Mouse (Mus musculus) brain, embryonic 18.5 days (tissue): ENCODE measurements around the gene St3gal5.

ENCODE experiments used
- DNase-seq: peaks from one replicate; pipeline ENCODE4 v3.0.0-alpha.2; 2012; ENCODE audit warnings: low read depth, low spot score

St3gal5 gene

DNA sequence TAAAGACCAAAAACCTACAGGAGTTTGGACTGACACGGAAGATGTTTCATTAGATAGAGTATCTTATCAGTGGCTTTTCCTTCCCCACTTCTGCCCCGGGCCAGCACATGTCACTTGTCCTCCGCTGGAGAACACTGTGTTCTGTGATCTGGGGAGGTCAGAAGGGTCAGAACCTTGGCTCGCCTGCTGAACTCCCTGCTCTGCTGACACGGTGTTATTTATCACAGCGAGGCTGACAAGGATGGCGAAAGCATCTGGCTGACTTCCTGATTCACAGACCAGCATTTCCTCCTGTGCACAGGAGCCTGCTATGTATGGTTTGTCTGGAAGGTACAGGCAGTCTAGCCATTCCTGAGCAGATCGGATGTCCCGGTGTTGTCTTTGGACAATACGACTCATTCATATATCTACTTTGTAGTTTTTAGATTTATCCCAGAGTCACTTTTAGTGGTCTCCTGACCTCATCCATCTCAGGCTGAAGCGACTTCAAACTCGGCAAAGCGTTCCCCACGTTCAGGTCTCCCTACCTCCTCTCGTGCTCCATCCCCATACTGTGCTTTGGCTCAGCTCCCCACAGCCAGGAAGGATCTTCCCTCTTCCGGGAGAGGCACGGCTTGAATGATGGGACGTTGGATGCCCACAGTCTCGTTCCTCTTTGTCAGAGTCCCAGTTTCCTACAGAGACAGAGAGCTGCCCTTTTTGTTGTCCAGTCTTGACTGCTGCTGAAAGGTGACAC, 64.9 kb downstream of the St3gal5 start:
- DNase-seq = no peak

DNA sequence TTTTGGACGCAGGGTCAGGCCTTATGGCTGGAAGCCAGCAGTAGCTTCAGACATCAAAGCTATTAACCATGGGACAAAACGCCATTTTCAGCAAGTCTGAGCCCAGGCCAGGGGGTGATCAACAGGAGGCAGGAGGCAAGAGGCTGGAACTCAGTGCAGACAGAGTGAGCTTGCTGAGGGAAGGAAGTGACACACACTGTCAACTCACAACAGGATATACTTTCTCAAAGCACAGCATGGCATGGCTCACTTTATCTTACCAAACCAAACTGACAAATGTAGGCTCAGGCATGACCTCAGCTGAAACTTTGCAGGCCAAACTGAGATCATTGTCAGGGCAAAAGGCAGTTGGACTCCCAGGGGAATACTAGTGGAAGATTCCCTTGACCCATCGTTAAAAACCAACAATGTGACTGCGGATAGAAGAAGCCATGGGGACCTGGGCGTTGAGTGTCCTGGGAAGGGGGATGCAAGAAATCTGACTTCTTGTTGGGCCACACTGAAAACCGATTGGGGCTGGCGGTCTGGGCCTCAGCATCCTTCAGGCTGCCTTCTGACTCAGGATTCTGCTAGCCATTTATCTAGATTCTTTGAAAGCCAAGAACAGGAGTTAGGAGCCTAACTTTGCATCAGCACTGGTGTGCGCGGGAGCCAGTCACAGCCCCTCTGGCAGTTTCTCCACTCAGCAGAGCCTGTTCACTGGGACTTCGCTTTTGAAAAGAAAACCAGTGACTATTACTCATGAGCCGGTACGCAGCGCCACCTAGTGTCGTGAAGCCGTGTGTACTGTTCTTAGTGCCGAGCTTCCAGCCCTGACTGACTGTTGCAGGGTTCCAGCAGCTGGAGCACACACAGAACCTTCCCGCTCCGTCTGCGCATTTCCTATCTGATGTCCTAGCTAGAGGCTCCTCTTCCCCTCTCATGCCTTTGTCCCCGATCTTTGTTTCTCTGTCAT, 67.2 kb downstream of the St3gal5 start:
- peak; percentile 57 for DNase-seq

DNA sequence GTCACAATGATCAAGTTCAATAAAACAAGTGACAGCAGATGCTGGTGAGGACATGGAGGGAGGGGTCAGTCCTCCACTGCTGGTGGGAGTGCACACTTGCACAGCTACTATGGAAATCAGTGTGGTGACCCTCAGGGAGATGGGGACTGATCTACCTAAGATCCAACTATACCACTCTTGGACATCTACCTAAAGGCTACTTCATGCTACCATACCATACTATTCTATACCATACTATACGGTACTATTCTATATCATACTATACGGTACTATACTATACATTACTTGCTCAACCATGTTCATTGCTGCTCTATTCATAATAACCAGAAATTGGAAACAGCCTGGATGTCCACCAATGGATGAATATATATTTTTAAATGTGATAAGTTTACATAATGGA, 68.5 kb downstream of the St3gal5 start:
- DNase-seq = no peak

DNA sequence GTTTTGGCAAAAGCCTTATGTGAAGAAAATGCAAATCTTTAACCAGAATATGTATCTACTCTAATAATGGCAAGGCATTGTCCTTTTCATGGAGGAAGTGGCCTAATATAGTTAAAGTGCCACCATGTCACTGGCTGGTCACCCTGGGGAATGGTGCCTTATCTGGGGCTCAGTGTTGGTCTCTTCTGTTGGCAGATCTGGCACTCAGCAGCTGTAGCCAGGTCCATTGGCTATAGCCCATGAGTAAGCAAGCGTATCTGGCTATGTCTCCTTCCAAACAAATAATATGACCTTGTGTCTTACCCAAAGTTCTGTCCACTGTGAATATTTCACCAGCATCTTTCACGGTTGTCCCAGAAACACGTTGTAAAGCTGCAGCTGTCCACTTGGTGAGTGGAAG, 74.0 kb downstream of the St3gal5 start:
- DNase-seq = no peak

DNA sequence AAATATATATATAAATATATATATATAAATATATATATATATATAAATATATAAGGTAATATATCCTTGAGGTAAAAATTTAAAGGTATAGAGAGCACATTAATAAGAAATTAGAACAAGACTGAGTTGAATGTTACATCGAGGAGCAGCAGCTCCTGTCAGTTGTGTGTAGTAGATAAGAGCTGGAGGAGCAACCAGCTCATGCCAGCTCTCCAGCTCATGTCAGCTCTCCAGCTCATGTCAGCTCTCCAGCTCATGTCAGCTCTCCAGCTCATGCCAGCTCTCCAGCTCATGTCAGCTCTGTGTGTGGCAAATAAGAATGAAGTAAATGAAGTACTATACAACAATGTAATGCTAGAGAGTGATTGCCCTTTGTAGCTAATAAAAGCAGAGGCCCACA, 76.0 kb downstream of the St3gal5 start:
- DNase-seq = no peak

DNA sequence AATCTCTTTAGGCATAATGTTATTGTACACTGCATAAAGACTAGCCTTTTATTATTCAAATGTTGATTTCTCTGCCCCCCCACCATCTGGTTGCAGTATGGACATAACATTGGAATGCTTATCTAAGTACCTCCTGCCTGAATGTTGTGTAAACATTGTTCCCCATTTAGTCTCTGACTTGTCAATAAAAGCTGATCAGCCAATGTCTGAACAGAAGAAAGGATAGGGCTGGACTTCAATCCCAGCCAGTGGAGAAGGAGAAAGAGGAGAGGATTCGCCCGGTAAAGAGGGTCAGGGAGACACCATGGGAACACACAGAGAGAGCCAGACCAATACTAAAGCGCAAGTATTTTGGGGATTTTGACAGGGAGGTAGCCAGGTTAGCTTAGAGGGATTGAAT, 78.0 kb downstream of the St3gal5 start:
- no peak for DNase-seq

DNA sequence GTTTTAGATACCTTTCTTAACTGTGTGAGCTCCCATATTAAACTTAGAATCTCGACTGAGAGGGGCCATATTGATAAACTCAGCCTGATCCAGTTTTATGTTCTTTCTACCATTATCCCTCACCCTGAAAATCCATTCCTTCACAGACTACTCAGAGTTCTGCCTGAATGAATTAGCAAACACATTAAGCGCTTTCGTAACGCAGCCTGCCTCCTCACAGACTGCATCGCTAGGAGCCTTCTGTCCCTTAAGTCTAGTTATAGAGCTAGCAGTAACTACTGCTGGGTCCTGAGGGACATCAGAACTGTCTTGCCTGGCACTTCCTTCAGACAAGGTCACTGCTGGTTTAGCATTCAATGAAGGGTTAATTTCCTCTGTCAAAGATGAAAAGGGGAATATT, 78.6 kb downstream of the St3gal5 start:
- DNase-seq = no peak

DNA sequence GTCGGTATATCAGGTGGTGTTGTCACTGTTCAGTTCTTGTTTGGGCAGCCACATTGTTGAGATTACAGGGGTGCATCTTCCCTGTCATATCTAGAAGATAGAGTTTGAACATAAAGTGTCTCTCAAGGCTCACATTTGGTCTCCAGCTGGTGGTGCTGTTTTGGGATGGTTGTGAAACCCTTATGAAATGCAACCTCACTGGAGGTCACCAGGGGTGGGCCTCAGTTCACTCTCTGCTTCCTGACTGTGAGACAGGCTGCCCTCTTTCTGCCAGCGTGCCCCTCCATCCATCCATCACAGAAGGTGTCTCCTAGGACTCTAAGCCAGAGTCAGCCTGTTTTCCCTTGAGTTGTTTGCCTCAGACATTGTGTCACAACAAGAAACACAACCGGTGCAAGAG, 80.0 kb downstream of the St3gal5 start:
- no peak for DNase-seq

DNA sequence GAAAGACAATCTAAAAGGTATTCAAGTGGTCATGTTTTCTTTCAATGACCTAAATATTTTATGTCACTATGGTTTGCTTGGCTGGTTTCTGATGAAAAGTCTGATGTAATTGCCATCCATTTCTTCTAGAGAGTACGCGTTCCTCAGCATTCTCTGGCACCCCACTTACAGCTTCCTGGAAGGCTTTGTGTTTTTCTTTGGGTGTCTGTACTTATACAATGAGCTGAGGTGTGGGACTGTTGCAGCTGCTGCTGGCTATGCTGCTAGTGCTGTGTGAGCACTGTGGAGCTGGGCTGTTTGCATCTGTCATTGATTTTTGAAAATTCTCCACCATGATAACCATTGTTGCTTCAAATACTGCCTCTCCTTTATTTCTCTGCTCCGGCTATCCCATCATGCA, 81.6 kb downstream of the St3gal5 start:
- DNase-seq = no peak

DNA sequence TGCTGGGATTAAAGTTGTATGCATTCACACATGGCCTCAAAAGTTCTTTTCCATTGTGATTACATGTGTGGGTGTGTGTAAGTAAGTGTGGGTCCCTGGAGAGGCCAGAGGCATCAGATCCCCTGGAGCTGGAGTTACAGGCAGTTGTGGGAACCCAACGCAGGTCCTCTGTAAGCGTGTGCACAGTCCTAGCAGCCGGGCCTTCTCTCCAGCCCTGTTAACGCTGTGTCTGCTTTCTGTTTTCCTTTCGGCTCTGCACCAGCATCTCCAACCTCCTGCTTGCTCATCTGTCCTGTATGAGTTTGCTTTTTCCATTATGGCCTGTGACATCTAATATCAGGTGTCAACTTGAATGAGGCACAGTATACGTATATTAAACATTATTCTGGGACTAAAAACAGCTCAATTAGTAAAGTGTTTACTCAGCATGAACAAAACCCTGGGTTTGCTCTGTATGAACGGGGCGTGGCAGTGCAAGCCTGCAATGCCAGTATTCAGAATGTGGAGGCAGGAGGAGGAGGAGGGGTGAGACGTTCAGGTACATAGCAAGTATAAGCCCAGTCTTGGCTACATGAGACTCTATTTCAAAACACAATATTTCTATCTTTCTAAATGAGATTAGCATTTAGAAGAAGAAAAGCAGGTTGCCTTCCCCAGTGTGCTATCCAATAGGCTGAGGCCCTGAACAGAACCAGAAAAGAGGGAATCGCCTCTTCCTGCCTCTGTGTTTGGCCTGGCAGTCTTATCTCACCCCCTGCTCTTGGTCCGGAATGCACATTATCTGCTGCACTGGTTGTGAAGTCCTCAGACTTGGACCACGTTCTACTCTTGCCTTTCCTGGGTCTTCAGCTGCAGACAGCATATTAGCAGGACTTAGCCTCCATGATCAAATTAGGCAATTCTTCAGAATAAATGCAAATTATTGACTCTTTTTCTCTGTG, 82.4 kb downstream of the St3gal5 start:
- DNase-seq = no peak

DNA sequence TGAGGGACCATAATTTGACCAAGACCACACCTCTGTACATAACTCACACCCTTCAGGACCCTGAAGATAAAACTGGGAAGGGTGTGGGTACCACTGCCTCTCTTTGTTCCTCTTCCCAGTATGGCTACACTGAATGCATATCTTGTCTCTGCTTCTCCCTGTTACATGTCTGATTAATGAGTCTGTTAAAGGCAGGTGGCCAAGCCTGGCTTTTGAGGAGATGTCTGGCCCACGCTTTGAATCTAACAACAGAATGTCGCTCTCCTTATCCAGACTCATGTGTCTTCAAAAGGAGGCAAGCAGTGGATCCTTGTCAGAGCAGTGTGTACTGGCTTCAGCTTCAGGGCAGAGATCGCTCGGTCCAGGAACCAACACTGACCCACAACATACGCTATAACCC, 87.2 kb downstream of the St3gal5 start:
- DNase-seq = no peak

DNA sequence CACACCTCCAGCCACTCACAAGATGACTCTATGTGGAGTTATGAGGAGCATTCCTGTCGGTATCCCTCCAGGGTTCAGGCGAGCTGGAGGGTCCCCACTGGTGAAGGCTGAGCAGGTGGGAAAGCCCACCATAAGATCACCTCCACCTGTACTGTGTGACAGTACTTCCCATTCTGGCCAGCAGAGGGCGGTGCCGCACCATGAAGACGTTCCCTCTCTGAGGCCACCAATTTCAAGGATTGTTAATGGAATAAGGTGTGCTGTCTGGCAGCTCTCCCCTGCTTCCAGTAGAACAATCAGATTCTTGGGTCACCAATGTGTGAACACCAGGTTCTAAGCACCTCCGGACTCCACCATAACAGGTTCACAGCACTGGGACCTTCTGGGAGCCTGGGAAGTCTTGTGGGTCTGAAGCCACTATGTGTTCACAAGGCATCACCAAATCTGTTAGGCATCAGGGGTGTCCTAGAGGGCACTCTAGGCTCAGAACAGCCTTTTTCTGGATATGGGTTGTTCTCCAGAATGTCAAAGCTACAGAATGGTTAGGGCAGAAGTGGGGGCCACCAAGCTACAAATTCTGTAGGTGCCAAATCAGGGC, 88.6 kb downstream of the St3gal5 start:
- DNase-seq = peak; percentile 18

DNA sequence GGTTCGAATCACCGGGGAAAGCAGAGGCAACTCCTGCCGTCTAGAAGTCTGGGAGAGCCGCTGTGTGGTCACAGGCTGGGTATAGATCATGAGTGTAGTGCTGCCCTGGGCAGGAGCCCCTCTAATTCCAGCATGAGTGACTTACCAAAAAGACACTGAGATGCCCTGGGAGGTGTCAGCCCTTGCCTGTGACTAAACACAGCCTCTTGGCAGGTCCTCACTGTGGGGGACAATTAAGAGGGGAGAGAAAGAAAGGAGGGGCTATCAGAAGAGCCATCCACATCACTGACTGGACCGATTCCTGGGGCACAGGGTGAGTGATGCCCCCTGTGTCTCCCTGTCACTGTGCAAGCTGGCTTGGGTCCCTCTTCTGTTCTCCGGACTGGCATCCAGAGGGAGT, 89.4 kb downstream of the St3gal5 start:
- no peak for DNase-seq

DNA sequence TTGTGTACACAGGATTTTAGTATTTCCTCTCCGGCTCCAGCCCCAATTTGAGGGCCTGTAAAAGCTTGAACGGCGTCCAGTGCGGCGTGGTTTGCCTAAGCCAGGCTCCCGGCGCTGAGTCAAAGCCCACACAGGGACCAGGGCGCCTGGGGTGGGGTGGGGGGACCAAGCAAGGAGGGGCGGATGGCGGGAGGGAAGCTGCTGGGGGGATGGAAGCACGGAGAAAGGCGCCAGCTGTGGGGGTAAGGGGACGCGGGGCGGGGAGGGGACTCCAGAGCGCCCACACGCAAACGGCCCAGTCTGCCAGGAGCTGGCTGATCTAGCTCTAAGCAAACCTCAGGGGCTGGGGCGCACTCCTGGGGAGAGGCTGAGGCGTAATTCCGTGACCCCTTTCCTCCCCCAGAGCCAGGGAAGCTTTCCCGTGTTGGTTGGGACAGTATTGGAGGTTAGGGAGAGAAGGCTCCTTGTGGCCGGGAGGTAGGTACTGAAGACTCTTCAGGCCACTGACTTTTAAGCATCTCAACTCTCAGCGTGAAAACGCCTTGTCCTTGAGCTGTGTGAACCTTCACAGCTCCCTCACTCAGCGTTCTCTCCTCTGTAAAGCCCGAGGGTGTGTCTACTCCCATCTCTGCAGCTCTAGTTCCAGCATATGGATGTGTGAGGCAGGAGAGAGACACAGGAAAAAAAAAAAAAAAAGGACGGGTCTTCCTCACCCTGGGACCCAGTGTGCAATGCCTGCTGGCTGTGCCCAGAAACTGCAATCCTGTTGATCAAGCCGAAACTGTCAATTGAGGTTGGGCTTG, 91.9 kb downstream of the St3gal5 start:
- DNase-seq = no peak

DNA sequence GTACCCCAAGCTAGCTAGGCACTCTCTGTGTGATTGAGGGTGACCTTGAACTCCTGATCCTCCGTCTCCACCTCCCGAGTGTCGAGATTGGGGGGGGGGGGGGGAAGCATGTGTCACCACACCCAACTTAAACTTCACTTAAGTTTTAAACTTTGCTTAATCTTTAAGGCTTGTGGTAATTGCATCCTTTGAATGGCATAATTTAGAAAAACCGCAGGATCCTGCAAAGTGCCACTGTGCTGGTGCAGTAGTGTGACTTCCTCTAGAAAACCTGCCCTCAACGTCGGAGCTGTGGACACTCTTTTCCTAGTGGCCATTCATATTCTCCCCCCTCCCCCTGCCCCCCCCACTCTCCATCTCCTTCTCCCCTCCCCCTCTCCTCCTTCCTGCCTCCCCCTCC, 92.7 kb downstream of the St3gal5 start:
- no peak for DNase-seq

DNA sequence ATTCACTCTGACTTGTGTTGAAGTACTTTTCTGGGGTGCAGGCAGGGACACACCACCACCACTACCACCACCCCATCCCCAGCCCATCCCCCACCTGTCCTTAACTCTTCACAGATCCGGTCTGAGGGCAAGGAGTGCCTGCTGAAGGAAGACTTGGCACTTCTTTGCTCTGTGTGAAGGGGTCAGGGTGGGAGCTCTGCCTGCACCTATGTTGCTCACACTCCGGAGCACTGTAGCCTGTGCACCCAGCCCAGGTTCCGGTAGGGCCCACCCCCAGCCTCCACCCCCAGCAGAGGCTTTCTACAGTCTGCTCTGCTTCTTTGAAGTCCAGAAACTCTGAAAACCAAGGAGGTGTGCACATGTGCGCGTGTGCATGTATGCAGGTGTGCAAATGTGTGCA, 93.2 kb downstream of the St3gal5 start:
- no peak for DNase-seq

DNA sequence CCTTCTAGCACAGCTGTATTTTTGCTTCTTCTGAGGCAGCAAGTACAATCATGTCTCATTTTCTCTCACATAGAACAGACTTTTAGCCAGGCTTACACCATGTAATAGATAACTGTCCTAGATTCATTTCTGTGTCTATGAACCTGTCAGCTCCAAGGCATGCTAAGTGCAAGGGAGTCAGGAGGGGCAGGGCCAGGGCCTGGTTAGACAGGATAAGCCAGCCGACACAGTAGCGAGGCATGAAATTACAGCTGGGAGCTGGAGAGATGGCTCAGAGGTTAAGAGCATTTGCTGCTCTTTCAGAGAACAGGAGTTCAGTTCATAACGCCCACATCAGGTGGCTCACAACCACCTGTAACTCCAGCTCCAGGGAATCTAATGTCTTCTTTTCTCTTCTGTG, 99.3 kb downstream of the St3gal5 start:
- DNase-seq = no peak

DNA sequence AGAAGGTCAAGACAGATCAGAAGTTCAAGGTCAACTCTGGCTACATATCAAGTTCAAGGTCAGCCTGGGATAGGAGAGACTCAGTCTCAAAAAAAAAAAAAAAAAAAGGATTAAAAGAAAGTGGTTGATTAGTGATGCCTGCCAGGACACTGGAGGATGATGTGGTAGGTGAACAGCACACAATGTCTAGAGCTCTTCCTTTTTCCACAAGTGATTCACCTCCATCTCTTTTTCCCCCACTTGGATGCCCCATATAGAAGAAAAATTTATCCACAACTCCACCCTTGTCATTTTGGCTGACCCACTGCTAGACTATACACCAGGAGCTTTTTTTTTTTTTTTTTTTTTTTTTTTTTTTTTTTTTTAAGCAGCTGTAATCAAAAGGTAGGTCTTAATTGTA, 100.1 kb downstream of the St3gal5 start:
- DNase-seq = no peak

DNA sequence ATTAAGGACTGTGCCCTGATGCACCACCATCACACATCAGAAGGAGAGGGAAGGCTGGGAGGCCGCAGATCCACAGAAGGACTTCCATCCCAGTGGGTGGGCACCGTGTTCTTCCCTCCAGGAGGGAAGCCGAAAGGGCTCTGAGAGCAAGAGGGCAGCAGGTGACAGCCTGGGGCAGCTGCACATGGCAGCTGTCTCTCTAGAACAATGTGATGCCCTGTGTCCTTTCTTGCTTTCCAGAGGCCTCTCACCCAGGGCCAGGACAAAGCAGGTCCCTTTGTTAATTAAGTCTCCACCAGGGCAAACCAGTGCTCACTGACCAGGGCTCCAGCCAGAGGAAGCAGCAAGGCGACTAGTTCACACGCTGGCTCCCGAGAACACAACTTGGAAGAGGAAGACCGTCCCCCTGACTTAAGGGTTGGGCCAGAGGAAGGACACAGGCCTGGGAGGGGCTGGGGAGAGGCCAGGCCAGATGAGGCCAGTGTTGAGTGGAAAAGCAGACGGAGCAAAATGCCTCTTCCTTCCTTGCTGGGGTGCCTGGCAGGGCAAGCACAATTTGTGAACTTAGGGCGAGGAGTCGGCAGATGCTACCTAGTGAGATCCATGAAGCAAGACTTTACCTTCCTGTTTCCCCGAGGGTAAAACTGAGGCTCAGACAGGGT, 103.3 kb downstream of the St3gal5 start:
- no peak for DNase-seq

DNA sequence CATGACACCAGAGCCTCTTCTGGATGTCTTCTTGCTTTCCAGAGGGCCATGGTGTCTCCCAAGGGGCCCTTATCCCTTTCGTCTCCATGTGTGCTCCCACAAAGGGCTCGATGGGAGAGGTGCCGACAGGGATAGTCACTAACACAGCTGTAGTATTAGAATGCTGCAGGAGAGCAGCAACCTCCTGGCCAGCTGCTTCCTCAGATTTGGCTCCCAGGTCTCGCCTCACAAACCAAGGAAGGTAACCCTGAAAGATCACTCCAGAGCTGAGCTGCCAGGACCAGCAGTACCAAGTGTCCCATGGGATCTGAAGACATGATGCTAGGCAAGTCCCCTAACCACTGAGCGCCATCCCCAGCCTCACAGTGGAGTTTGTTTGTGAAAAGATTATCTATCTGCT, 105.3 kb downstream of the St3gal5 start:
- no peak for DNase-seq
